Mouse (Mus musculus): ENCODE measurements around the gene Btrc. TPM values are rescaled to one million over a fixed set of nuclear protein-coding genes. Genes with fewer than 3 reads are reported as not detected.

Gene Btrc
- total and polyA plus RNA-seq, 3 experiments: 11.0 to 20.7 (median 14.0) TPM

DNA sequence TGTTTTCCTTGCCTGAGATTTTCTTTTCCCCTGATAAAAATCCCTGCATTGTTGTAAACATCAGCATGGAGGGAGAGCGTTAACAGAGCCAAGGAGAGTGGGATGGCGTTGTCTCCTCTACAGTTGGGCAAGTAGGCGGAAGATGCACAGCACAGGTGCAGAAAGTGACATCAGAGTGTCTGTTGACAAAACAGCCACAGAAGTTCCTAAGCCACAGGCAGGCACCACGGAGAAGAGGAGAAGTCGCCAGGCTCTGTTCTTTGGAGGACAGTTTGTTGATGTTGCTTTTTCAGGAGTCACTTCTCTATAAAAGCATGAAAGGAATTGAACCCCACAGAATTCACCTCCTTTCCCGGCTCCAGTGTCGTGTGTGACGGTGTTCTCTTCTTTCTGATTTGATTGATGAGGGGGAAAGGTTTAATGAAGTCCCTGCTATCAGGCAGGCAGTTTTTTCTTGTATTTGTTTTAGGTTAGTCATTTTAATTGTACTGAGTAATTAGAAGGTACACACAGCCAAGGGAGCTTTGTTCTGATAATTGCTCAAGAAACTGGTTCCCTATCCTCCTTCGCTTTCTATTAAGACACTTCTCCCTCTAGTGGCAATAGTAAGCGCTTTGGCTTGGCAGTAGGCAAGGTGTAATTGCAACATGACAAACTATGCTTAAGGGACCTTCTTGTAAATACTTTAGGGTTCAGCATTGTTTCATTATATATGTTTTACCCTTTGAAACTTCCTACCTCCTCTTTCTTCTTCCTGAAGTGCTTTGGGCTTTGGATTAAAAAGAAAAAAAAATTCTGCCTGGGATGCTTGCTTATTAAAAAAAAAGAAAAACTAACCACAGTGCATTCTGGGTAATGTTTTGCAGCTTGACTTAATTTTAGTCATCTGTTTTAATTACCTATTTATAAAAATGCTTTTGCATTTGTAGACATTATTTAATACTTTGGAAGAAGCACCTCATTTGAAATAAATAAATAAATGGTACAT lies 97.5 kb downstream of the Btrc start:
- Histone ChIP-seq H3K9ac (ENCODE audit: insufficient read depth, low read depth) (no peak overlapping the region), H3K4me3 (replicated peaks in 1 of 3; ENCODE audit: low read depth in 2 of 3, low read length in 2 of 3, poor library complexity in 1 of 3) (no peak overlapping the region), H3K36me3 (replicated peaks in 1 of 2; ENCODE audit: control insufficient read depth in 1 of 2, insufficient read depth in 1 of 2, low read length in 1 of 2) (peaks cover 0 to 6% of the 10 kb centered on the region in 2 experiments), H3K27ac (ENCODE audit: insufficient read depth, low read depth) (no peak overlapping the region), H3K79me2 (replicated peaks; ENCODE audit: control insufficient read depth, extremely low read depth, insufficient read depth, poor library complexity, severe bottlenecking) (no peaks in the 10 kb centered on the region), H3K27me3 (replicated peaks) (no peaks in the 10 kb centered on the region), H3K9me3 (replicated peaks; ENCODE audit: low read length) (no peaks in the 10 kb centered on the region), H3K4me2 (ENCODE audit: insufficient read depth, low read depth, poor library complexity, severe bottlenecking) (no peak overlapping the region), H3K4me1 (ENCODE audit: control insufficient read depth in 1 of 2, insufficient read depth in 2 of 2) (peaks cover 0 to 8% of the 10 kb centered on the region in 2 experiments; a peak in 1 of 4 replicates)
- peak; percentile 35 for DNase-seq (ENCODE audit: extremely low read depth)
- TF ChIP-seq CTCF (conservative IDR thresholded peaks at IDR 0.05 in 1 of 2, IDR thresholded peaks at IDR 0.05 in 1 of 2; ENCODE audit: low read depth in 2 of 2, low read length in 2 of 2) (peak in 1 of 2 experiments; percentile 60; a peak in 2 of 4 replicates), RAD21 (IDR thresholded peaks at IDR 0.05; ENCODE audit: low read depth, low read length) (peak; percentile 28), MAFK (IDR thresholded peaks at IDR 0.05; ENCODE audit: insufficient replicate concordance, low read length) (no peak), TBP (conservative IDR thresholded peaks at IDR 0.05; ENCODE audit: low read depth, low read length) (no peak), E2F4 (IDR thresholded peaks at IDR 0.05; ENCODE audit: insufficient replicate concordance, low read depth, low read length) (no peak), SMC3 (IDR thresholded peaks at IDR 0.05; ENCODE audit: low read depth, low read length) (peak; percentile 48)
- dilution Hi-C loops (cut with MboI; ENCODE audit: extremely low pct_ligation_motif_present, extremely low pct_unique_long_range_greater_than_20kb, low sequenced_read_pairs) (no loop called here), in situ Hi-C loops (cut with MboI; ENCODE audit: low pct_ligation_motif_present, low pct_unique_long_range_greater_than_20kb, low sequenced_read_pairs) (no loop called here)

DNA sequence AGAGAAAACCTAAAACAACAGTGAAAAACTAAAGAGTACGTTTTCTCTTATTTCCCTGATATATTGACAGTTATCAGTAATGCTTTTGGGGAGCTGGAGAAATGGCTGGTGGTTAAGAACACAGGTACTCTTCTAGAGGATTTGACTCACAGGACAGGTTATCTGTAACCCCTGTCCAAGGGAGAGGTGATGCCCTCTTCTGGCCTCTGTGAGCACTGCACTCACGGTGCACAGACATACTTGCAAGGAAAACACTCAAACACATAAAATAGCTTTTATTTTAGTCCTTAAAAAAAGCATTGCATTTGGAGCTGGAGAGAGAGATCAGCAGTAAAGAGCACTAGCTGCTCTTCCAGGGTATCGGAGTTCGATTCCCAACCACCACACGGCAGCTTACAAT lies 106.2 kb downstream of the Btrc start:
- no peak for TF ChIP-seq IRF4 (IDR thresholded peaks at IDR 0.05; ENCODE audit: low read depth, low read length)
- TF ChIP-seq CTCF (conservative IDR thresholded peaks at IDR 0.05 in 1 of 2, IDR thresholded peaks at IDR 0.05 in 1 of 2; ENCODE audit: low read depth in 2 of 2, low read length in 2 of 2): 0 out of 4 replicates have a peak, but pooled peaks have one; percentile 0 to 20
- Histone ChIP-seq H3K79me2 (replicated peaks; ENCODE audit: control insufficient read depth, extremely low read depth, insufficient read depth, poor library complexity, severe bottlenecking) (no peaks in the 10 kb centered on the region), H3K9ac (ENCODE audit: insufficient read depth, low read depth) (no peak overlapping the region), H3K36me3 (replicated peaks in 1 of 2; ENCODE audit: control insufficient read depth in 1 of 2, insufficient read depth in 1 of 2, low read length in 1 of 2) (peaks cover 0 to 6% of the 10 kb centered on the region in 2 experiments), H3K4me1 (ENCODE audit: control insufficient read depth in 1 of 2, insufficient read depth in 2 of 2) (peaks cover 0 to 17% of the 10 kb centered on the region in 2 experiments; a peak in 2 of 4 replicates), H3K27me3 (replicated peaks) (no peaks in the 10 kb centered on the region), H3K9me3 (replicated peaks; ENCODE audit: low read length) (no peaks in the 10 kb centered on the region), H3K4me2 (ENCODE audit: insufficient read depth, low read depth, poor library complexity, severe bottlenecking) (no peak overlapping the region), H3K27ac (ENCODE audit: insufficient read depth, low read depth) (no peak overlapping the region), H3K4me3 (replicated peaks in 1 of 3; ENCODE audit: low read depth in 2 of 3, low read length in 2 of 3, poor library complexity in 1 of 3) (no peak overlapping the region)
- in situ Hi-C loops (cut with MboI; ENCODE audit: low pct_ligation_motif_present, low pct_unique_long_range_greater_than_20kb, low sequenced_read_pairs): no loop called here
- dilution Hi-C loops (cut with MboI; ENCODE audit: extremely low pct_ligation_motif_present, extremely low pct_unique_long_range_greater_than_20kb, low sequenced_read_pairs): no loop called here
- DNase-seq (ENCODE audit: extremely low read depth): no peak

DNA sequence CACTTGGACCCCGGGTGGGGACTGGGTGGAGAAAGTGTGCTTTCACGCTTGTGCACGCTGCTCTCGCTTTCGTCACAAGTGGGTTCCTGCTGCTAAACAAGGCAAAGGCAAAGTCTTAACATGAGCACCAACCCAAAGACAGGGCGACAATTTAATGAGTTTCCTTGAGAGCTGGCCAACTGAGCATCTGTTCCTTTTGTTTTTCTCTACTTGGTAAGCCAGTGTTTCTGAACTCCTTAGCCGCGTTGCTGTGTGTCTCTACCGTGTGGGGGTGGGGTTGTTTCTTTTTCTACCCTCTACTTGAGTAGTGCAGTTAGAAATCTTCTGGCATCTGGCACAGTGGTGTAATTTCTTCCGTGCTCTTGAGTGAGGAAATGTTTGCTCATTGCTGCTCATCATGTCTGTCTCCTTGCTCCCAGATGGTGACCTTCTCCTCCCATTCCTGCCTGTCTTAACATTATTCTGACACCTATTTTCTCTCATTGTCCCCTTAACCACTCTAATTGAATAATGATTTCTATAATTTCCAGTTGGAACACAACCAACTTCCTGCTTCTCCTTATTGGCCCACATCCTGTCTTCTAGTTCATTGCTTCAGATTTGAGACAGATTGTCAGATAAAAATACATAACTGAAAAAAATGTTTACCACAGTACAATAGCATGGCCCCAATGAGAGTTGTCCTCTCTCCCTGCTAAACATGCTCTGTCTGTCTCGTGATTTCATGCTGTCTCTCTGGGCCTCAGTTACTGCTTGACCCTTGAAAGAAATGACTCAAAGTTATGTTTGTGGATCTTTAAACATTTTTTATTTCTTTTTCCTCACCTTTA lies 109.4 kb downstream of the Btrc start:
- no peaks in the 10 kb centered on the region for H3K27me3 ChIP-seq (replicated peaks)
- H3K9me3 ChIP-seq (replicated peaks; ENCODE audit: low read length): no peaks in the 10 kb centered on the region
- no peaks in the 10 kb centered on the region for H3K79me2 ChIP-seq (replicated peaks; ENCODE audit: control insufficient read depth, extremely low read depth, insufficient read depth, poor library complexity, severe bottlenecking)
- H3K36me3 ChIP-seq (replicated peaks in 1 of 2; ENCODE audit: control insufficient read depth in 1 of 2, insufficient read depth in 1 of 2, low read length in 1 of 2): peaks cover 0 to 12% of the 10 kb centered on the region in 2 experiments
- TF ChIP-seq MAX (IDR thresholded peaks at IDR 0.05; ENCODE audit: low read length) (no peak), UBTF (IDR thresholded peaks at IDR 0.05; ENCODE audit: low read depth, low read length) (no peak), CHD2 (IDR thresholded peaks at IDR 0.05; ENCODE audit: low read length) (no peak), CTCF (conservative IDR thresholded peaks at IDR 0.05 in 1 of 2, IDR thresholded peaks at IDR 0.05 in 1 of 2; ENCODE audit: low read depth in 2 of 2, low read length in 2 of 2) (no peak), MAFK (IDR thresholded peaks at IDR 0.05; ENCODE audit: insufficient replicate concordance, low read length) (no peak), ZNF384 (IDR thresholded peaks at IDR 0.05; ENCODE audit: low read depth, low read length) (no peak), JUN (IDR thresholded peaks at IDR 0.05; ENCODE audit: insufficient read depth, low read depth, low read length) (no peak), USF2 (conservative IDR thresholded peaks at IDR 0.05; ENCODE audit: low read depth, low read length) (no peak), ETS1 (conservative IDR thresholded peaks at IDR 0.05; ENCODE audit: low read depth, low read length) (no peak), E2F4 (IDR thresholded peaks at IDR 0.05; ENCODE audit: insufficient replicate concordance, low read depth, low read length) (no peak)
- in situ Hi-C loops (cut with MboI; ENCODE audit: low pct_ligation_motif_present, low pct_unique_long_range_greater_than_20kb, low sequenced_read_pairs): no loop called here
- H3K4me3 ChIP-seq (replicated peaks in 1 of 3; ENCODE audit: low read depth in 2 of 3, low read length in 2 of 3, poor library complexity in 1 of 3): no peak overlapping the region
- peak; percentile 22 for DNase-seq (ENCODE audit: extremely low read depth)
- dilution Hi-C loops (cut with MboI; ENCODE audit: extremely low pct_ligation_motif_present, extremely low pct_unique_long_range_greater_than_20kb, low sequenced_read_pairs): no loop called here
- no peak overlapping the region for H3K4me2 ChIP-seq (ENCODE audit: insufficient read depth, low read depth, poor library complexity, severe bottlenecking)
- no peak overlapping the region for H3K9ac ChIP-seq (ENCODE audit: insufficient read depth, low read depth)
- peaks cover 0 to 18% of the 10 kb centered on the region in 2 experiments; a peak in 2 of 4 replicates for H3K4me1 ChIP-seq (ENCODE audit: control insufficient read depth in 1 of 2, insufficient read depth in 2 of 2)
- no peak overlapping the region for H3K27ac ChIP-seq (ENCODE audit: insufficient read depth, low read depth)

Measured in CH12.LX (cell line).